Mouse (Mus musculus) neural tube, embryonic 11.5 days (tissue): ENCODE results near the gene Eif2b5. TPM values are rescaled to one million over a fixed set of nuclear protein-coding genes. Genes with fewer than 3 reads are reported as not detected.

Experiments used
- ATAC-seq: fragments of 200-750 bp; cut with Nextera tagmentation; 2 replicates; pipeline ENCODE4 v1.8.0; 2017; ENCODE audit warnings: moderate number of reproducible peaks, mild to moderate bottlenecking, moderate TSS enrichment, moderate library complexity; ENCODE audit not compliant: insufficient read depth, low FRiP score, low TSS enrichment
- DNase-seq: peaks from one replicate; pipeline ENCODE4 v3.0.0-alpha.2; 2015; ENCODE audit warnings: low spot score
- H3K27ac ChIP-seq: fragments of 300-500 bp; sonication (generic); 2 replicates; pipeline ENCODE4 v1.5.1; 2014; ENCODE audit warnings: low read depth, mild to moderate bottlenecking, low read length
- H3K27me3 ChIP-seq: fragments of 300-500 bp; sonication (generic); 2 replicates; pipeline ENCODE4 v1.6.1; 2014; ENCODE audit warnings: mild to moderate bottlenecking, low read length, mixed read lengths; ENCODE audit not compliant: control insufficient read depth, insufficient read depth
- H3K36me3 ChIP-seq: fragments of 300-500 bp; sonication (generic); 2 replicates; pipeline ENCODE4 v1.6.1; 2014; ENCODE audit warnings: mild to moderate bottlenecking, low read length, moderate library complexity, mixed read lengths; ENCODE audit not compliant: control insufficient read depth, insufficient read depth
- H3K4me1 ChIP-seq: fragments of 300-500 bp; sonication (generic); 2 replicates; pipeline ENCODE4 v1.6.1; 2014; ENCODE audit warnings: low read length, mixed read lengths; ENCODE audit not compliant: control insufficient read depth, insufficient read depth
- H3K4me2 ChIP-seq: fragments of 300-500 bp; sonication (generic); 2 replicates; pipeline ENCODE4 v1.6.1; 2014; ENCODE audit warnings: low read depth, mild to moderate bottlenecking, moderate library complexity
- H3K4me3 ChIP-seq: fragments of 300-500 bp; sonication (generic); 2 replicates; pipeline ENCODE4 v1.5.1; 2014; ENCODE audit warnings: low read depth, low read length
- H3K9ac ChIP-seq: fragments of 300-500 bp; sonication (generic); 2 replicates; pipeline ENCODE4 v1.6.1; 2014; ENCODE audit warnings: mild to moderate bottlenecking, low read length
- H3K9me3 ChIP-seq: fragments of 300-500 bp; sonication (generic); 2 replicates; pipeline ENCODE4 v1.6.1; 2016; ENCODE audit warnings: low read length; ENCODE audit not compliant: control insufficient read depth
- WGBS: fragments of 180-500 bp; shearing (Covaris S2); extraction: QIAGEN DNeasy Blood & Tissue Kit; methylation state at CpG from one replicate; pipeline ENCODE4 v1.1.7; 2014; 5-methylcytosine and 5-hydroxymethylcytosine counted together
- polyA plus RNA-seq: library from polyadenylated mRNA; unstranded; fragments of >200 nt; fragmentation: Nextera tagmentation; extraction: Ambion mirVana; gene quantifications from 2 replicates; pipeline ENCODE4 v1.2.1, GENCODE M21; 2014

The Eif2b5 gene
- polyA plus RNA-seq, 1 experiment from 2014 or later: 137 TPM

DNA sequence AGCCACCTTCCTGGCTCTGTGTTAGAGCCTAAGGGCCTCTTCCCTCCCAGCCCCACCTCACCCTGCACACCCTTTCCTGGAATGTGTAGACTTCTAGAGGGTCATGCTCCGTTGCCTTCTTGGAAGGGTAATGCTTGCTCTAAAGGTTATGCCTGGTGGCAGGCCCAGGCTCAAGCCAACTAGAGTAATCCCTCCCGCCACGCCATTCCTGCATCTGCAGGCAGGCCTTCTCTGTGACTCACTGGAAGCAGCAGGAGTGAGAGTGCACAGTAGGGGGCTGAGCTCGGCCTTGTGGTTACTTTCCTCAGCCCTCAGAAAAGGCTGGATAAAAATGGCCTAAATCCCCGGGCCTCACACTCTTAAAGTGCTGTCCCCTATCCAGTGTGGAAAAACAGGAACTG is 38.5 kb downstream of the Eif2b5 start:
- Histone ChIP-seq H3K36me3 (peaks cover 13% of the 10 kb centered on the region), H3K4me2 (peak overlapping the region; percentile 68), H3K27me3 (no peaks in the 10 kb centered on the region), H3K4me1 (peaks cover 14% of the 10 kb centered on the region), H3K4me3 (peak overlapping the region; percentile 87), H3K9ac (peak overlapping the region; percentile 24; the same call in 1 of the 2 replicates), H3K27ac (no peak overlapping the region), H3K9me3 (no peaks in the 10 kb centered on the region)
- ATAC-seq (no peak), DNase-seq (no peak)
- WGBS: 38% methylated on average over 5 of the region's 5 CpGs

DNA sequence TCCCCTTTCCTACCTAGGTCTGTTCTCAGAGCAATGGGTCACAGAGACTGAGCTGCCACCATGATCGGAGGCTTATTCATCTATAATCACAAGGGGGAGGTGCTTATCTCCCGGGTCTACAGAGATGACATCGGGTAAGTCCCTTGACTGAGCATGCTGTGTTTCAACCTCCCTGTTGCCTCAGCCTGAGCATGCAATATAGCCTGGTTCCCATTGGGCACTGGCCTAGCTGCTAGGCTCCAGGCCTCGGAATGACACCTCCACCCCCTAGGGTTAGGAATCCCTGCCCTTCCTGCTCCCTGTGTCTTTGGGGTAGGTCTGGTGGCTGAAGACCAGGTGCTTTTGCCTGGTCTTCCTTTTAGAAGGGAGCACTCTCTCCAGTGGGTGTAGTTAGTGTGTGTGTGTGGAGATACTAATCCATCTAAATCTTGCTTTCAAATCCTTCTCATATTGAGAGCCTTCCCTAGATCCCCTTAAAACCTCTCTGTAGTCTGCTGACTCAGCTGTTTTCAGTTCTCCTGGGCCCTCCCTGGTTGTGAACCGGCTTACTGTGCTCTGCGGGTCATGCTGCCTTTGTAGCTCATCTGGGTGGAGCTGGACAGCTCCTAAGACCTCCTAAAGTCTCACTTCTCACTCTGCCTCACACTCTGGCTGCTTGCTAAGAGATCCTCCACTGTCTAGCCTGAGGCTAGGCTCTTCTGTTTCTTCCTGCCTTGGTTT is 39.1 kb downstream of the Eif2b5 start:
- DNase-seq: no peak
- peaks cover 14% of the 10 kb centered on the region for H3K4me1 ChIP-seq
- no peak overlapping the region for H3K27ac ChIP-seq
- ATAC-seq: no peak
- WGBS: 53% methylated on average over 6 of the region's 6 CpGs
- no peak overlapping the region for H3K9ac ChIP-seq
- peaks cover 13% of the 10 kb centered on the region for H3K36me3 ChIP-seq
- H3K4me3 ChIP-seq: no peak overlapping the region
- no peaks in the 10 kb centered on the region for H3K27me3 ChIP-seq
- peak overlapping the region; percentile 68 for H3K4me2 ChIP-seq
- no peaks in the 10 kb centered on the region for H3K9me3 ChIP-seq

GRCm38 (mm10) chr16:20539649-20540048 is 41.0 kb downstream of the Eif2b5 start:
- H3K4me1 ChIP-seq: peaks cover 14% of the 10 kb centered on the region
- ATAC-seq (no peak), DNase-seq (no peak)
- no peak overlapping the region for H3K27ac ChIP-seq
- H3K4me3 ChIP-seq: no peak overlapping the region
- no peaks in the 10 kb centered on the region for H3K27me3 ChIP-seq
- no peaks in the 10 kb centered on the region for H3K9me3 ChIP-seq
- H3K36me3 ChIP-seq: peaks cover 19% of the 10 kb centered on the region
- H3K9ac ChIP-seq: no peak overlapping the region
- 72% methylated on average over 3 of the region's 3 CpGs for WGBS
- no peak overlapping the region for H3K4me2 ChIP-seq

DNA sequence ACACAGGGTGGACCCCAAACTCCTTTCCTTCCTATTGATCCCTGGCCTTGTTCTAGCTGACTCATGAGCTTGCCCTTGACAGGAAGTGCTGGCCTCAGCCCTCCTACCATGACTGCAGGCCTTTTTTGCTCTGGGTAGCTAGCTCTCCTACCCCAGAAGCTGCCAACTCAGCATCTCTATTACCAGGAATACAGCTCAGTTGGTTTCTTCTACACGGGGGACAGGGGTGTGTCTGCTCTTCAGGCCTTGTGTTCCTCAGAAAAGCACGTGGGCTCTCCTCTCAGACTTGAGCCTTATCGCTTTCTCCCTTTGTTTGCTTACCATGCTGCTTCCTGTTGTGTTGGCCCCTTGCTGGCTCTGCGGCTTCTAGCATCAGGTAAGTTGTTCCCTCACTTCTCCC is 41.8 kb downstream of the Eif2b5 start:
- H3K4me3 ChIP-seq: no peak overlapping the region
- DNase-seq (no peak), ATAC-seq (no peak)
- no peak overlapping the region for H3K4me2 ChIP-seq
- H3K36me3 ChIP-seq: peaks cover 19% of the 10 kb centered on the region
- H3K9me3 ChIP-seq: no peaks in the 10 kb centered on the region
- H3K27me3 ChIP-seq: no peaks in the 10 kb centered on the region
- peaks cover 14% of the 10 kb centered on the region for H3K4me1 ChIP-seq
- 93% methylated on average over 4 of the region's 4 CpGs for WGBS
- H3K9ac ChIP-seq: no peak overlapping the region
- H3K27ac ChIP-seq: no peak overlapping the region

DNA sequence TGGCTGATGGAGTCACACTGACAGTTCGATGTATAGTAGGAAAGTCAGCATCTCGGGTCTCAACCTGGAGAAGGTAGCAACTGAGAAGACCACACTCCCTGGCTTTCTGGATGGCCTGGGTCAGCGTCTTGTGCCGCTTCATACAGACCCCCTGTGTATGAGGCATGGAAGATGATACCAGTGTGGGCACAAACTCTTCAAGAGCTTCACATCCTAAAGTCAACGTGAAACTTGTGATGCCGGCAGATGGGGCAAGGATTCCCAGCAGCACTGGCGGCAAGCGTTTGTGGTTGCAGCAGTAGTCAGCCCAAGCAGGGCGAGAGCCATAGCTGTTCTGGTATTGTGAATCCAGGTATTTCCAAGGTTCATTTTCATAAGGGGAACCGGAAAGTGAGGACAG is 47.1 kb downstream of the Eif2b5 start:
- WGBS: 92% methylated on average over 10 of the region's 10 CpGs
- Histone ChIP-seq H3K4me3 (no peak overlapping the region), H3K9ac (no peak overlapping the region), H3K4me2 (no peak overlapping the region), H3K4me1 (peaks cover 6% of the 10 kb centered on the region; the same call in 1 of the 2 replicates), H3K36me3 (peaks cover 10% of the 10 kb centered on the region), H3K27ac (no peak overlapping the region), H3K9me3 (no peaks in the 10 kb centered on the region), H3K27me3 (no peaks in the 10 kb centered on the region)
- ATAC-seq (no peak), DNase-seq (no peak)

- no peaks in the 10 kb centered on the region for H3K9me3 ChIP-seq
- H3K4me1 ChIP-seq: peaks cover 6% of the 10 kb centered on the region; the same call in 1 of the 2 replicates
- no peak for DNase-seq
- no peak overlapping the region for H3K27ac ChIP-seq
- H3K4me3 ChIP-seq: no peak overlapping the region
- H3K9ac ChIP-seq: no peak overlapping the region
- 56% methylated on average over 5 of the region's 5 CpGs for WGBS
- H3K4me2 ChIP-seq: peak overlapping the region; percentile 89
- no peak for ATAC-seq
- no peaks in the 10 kb centered on the region for H3K27me3 ChIP-seq
- H3K36me3 ChIP-seq: peaks cover 16% of the 10 kb centered on the region
Measured at GRCm38 (mm10) chr16:20547423-20547822, 48.8 kb downstream of the Eif2b5 start.

DNA sequence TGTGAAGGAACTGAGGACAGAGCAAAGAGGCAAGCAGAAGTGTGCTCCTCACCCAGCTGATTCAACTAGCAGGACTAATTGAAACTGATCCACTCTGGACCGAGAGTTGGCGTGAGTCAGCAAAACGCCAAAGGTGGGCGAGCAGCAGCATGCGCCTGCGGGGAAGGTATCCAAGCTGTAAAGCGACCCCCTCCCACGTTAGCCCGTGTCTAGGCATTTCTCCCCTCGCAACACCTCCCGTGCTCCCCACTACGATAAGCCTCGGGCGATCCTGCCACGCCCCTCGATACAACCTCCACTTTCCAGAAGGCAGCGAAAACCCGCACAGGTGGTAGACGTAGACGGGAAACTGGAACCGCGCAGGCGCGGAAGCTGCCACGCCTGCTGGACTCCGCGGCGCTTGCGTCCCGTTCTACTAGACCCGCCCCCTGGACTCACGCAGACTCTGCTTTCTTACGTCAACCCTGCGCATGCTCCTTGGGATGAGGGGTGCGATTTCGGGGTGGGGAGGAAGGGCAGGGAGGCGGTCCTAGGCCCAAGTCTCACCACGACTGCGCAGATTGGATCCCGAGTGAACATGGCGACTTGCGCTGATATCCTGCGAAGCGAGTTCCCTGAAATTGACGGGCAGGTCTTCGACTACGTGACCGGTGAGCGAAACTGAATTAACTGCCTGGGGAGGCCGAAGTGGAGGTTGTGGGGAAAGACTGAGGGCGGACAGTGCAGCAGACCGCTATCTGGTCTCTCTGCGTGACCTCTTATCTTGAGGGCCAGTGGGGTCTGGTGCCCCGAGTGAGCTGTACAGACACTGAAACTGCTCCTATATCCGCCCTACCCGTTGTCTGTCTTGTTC is 49.7 kb downstream of the Eif2b5 start, which contains the start of gene Abcf3:
TSS of gene Abcf3 (plus strand) at position 482 of the 853 bp plus-strand sequence.
- peaks cover 17% of the 10 kb centered on the region for H3K36me3 ChIP-seq
- peak within 1 kb of the TSS; percentile 82 for H3K4me3 ChIP-seq
- peak within 1 kb of the TSS; percentile 78 for H3K9ac ChIP-seq
- ATAC-seq (peak; percentile 97), DNase-seq (peak; percentile 99)
- under 1% methylated on average over 56 of the region's 56 CpGs for WGBS
- peaks cover 6% of the 10 kb centered on the region; the same call in 1 of the 2 replicates for H3K4me1 ChIP-seq
- no peaks in the 10 kb centered on the region for H3K27me3 ChIP-seq
- H3K27ac ChIP-seq: no peak within 1 kb of the TSS
- no peaks in the 10 kb centered on the region for H3K9me3 ChIP-seq
- H3K4me2 ChIP-seq: peak within 1 kb of the TSS; percentile 89

DNA sequence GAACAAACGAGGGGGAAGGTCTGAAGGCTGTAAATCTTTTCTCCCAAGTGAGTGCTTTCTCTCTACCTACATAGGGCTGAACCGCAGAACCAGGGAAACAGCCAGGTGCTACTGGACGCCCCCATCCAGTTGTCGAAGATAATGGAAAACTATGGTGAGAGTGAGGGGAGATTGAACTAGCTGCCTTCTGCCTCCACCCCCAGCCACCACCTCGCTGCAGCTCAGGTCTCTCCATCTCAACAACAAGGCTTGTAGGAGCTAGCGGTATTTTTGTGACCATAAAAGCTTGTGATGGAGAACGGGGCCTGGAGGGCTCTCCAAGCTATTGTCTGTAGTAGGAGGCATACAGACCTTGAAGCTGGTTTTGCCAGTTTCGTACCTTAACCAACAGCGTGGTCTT is 50.5 kb downstream of the Eif2b5 start:
- WGBS: 52% methylated on average over 9 of the region's 9 CpGs
- Histone ChIP-seq H3K4me2 (peak overlapping the region; percentile 89), H3K9me3 (no peaks in the 10 kb centered on the region), H3K27ac (no peak overlapping the region), H3K36me3 (peaks cover 17% of the 10 kb centered on the region), H3K9ac (peak overlapping the region; percentile 78), H3K27me3 (no peaks in the 10 kb centered on the region), H3K4me3 (peak overlapping the region; percentile 82), H3K4me1 (peaks cover 6% of the 10 kb centered on the region; the same call in 1 of the 2 replicates)
- DNase-seq (no peak), ATAC-seq (no peak)
